In genomic region chr10:107418306-107418705, GRCm38 (mm10) we compare ENCODE assay signal across 25 mouse cellular contexts.
A peak's percentile ranks its signal among the peaks of the same experiment; 100 is the strongest.
DNase-seq lines count a peak whose midpoint lies in the region; ATAC-seq and TF ChIP-seq lines count a peak whose summit lies in the region.
"Had no signal": no experiment of that assay in that cellular context is flagged by ENCODE, and none has a peak within 500 bp of the region (broad histone marks: within the 10 kb centered on the region; RNA-seq: fewer than 3 reads in every experiment).

No protein-coding gene starts in this region.

- intact Hi-C loops in left cerebral cortex, postnatal 4 days (cut with DNase I): no loop called here
- intact Hi-C loops in left cerebral cortex, postnatal 14 days (cut with DNase I): no loop called here

- DNase-seq in frontal cortex, postnatal 10 days (ENCODE audit: low spot score in 2 of 2): no peak
- peak; percentile 32 for DNase-seq in left cerebral cortex, adult 11 months (ENCODE audit: low spot score)
- no peak for DNase-seq in left cerebral cortex, postnatal 4 days
- peak; percentile 10 to 21 for DNase-seq in left cerebral cortex, postnatal 14 days (ENCODE audit: low spot score in 2 of 2)
- DNase-seq in kidney, adult 8-10 months: no peak
- no peak for DNase-seq in MN1 (ENCODE audit: low spot score)
- DNase-seq: adrenal gland, postnatal 14 days; cerebellum, adult 9-10 months; gastrocnemius, postnatal 25 days; heart, postnatal 36 days; kidney, adult 18-20 months; lung, adult 18-20 months; lung, postnatal 10 days; thymus, adult 2 months; thymus, postnatal 4 days had no signal

- no peaks in the 10 kb centered on the region for H3K4me1 ChIP-seq in cortical plate, adult 2 months (ENCODE audit: control insufficient read depth, insufficient read depth, low read length)
- H3K4me1 ChIP-seq: forebrain, embryonic 12.5 days; limb, embryonic 12.5 days; midbrain, embryonic 10.5 days; stomach, embryonic 15.5 days had no signal

- no peak for TF ChIP-seq POLR2A in cortical plate, adult 2 months (IDR thresholded peaks at IDR 0.05; ENCODE audit: extremely low read depth, insufficient read depth, low read length)

- H3K4me3 ChIP-seq in cortical plate, adult 2 months (ENCODE audit: insufficient read depth, low read length): peak overlapping the region; percentile 32; the same call in 1 of the 2 replicates
- H3K4me3 ChIP-seq: forebrain, embryonic 12.5 days; limb, embryonic 12.5 days; midbrain, embryonic 10.5 days; stomach, embryonic 15.5 days had no signal

- ATAC-seq in frontal cortex, adult (ENCODE audit: low TSS enrichment): peak; percentile 84
- ATAC-seq: inflammation-experienced regulatory T-cells, adult 6 months; midbrain, embryonic 16.5 days had no signal

- no peak for TF ChIP-seq CTCF in cortical plate, adult 2 months (IDR thresholded peaks at IDR 0.05; ENCODE audit: extremely low read depth, insufficient read depth, low read length)

- no peak overlapping the region for H3K27ac ChIP-seq in cortical plate, adult 2 months (ENCODE audit: insufficient read depth, low read length)
- H3K27ac ChIP-seq: forebrain, embryonic 12.5 days; hindbrain, embryonic 14.5 days; kidney, postnatal 0 days; limb, embryonic 12.5 days; midbrain, embryonic 10.5 days; stomach, embryonic 15.5 days had no signal

Comparison
In these comparisons a context has a peak if more than half of its experiments do, and no peak if none do; other contexts are left out.
1. DNase-seq: peak in left cerebral cortex, adult 11 months (single experiment) and left cerebral cortex, postnatal 14 days (2 of 2); none in frontal cortex, postnatal 10 days (0 of 2), left cerebral cortex, postnatal 4 days (single experiment), kidney, adult 8-10 months (0 of 2) and MN1 (single experiment).